Mouse (Mus musculus) kidney, postnatal 25 days (tissue): ENCODE measurements at regions not wholly inside any gene's neighbourhood (a gene's known extent, or its start where the extent isn't known, plus 50 kb on each side); places are given as distances from the start of the nearest gene placed in this dataset.

Experiments
- DNase-seq, 2 experiments: peaks; one replicate each; pipeline ENCODE4 v3.0.0; 2021; ENCODE audit warnings: mixed read lengths in 2 of 2

- no peak for DNase-seq
These were observed 130.9 kb upstream of the Cdh5 start for GRCm38 (mm10) chr8:103970511-103970910.

DNA sequence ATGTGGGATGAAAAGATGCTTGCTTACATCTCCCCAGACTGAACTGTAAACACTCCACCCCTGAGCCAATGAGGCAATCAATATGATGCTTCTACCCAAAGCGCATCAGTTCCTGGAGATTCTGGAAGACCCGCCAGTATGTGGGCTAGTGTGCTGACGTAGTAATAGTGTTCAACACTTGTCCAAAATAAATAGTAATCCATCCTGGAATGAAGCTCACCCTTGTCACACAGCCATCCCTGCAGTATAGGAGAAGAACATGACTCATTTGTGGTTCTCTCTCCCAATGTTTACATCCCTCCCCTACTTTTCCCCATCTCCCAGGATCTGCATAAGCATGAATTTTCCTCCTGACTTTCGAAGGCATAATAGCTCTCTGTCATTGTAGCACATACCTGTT lies 130.5 kb upstream of the Cdh5 start:
- no peak for DNase-seq

GRCm38 (mm10) chr8:103976488-103976887 lies 124.9 kb upstream of the Cdh5 start:
- DNase-seq, result no peak

DNA sequence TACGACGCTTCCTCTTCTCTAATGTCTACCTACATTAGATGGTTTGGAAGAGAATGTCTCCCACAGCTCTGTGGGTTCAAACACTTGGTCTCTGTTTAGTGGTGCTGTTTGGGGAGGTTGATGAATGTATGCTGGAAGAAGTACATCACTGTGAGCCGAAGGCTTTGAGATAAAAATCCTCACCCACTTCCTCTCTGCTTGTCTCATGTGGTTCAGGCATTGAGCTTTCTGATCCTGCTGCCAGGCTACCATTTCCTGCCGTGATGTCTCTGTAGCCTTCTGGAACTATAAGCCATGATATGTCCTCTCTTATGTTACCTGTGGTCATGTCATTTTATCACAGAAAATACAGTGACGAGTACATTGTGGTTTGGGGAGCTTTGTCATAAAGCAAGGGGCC lies 122.5 kb upstream of the Cdh5 start:
- no peak for DNase-seq

- no peak for DNase-seq
These were observed 117.4 kb upstream of the Cdh5 start for GRCm38 (mm10) chr8:103983860-103984594.

DNA sequence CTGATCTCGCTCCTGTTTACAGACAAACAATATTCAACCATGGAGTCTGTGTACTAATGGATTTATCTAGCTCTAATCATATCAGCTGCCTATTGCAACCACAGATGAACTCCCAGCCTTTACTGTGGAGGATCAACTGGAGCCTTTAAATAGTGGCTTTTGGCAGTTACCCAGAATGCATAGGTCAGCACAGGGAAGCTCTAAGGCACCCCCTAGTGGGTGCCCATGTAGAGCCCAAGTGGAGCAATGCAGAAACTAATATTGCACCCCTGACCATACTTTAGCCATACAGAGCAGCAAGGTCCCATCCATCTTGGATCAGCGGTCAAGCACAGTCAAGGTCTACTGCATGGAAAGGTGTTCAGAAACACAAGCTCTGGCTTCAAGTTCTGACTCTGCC lies 115.8 kb upstream of the Cdh5 start:
- no peak for DNase-seq

DNA sequence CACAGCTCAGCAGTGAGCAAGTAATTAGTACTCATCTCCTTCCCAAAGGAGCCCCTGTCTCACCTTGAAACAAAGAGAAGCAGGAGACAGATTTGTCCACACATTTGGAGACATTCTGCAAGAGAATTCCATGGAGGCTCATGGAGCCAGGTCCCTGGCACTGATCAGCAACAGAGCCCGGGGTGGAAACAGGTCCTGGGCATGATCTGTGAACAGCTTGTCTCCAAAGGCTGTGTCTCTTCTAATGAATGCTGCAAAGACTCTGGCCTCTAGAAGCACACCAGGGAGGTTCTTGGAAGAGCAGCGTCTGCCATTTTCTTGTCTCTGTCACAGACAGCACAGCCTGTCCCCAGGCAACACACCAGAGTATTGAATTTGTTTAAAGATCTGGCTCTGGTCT lies 107.5 kb upstream of the Cdh5 start:
- no peak for DNase-seq

GRCm38 (mm10) chr8:103998143-103998542 lies 103.3 kb upstream of the Cdh5 start:
- DNase-seq, result no peak

- DNase-seq, result no peak
These were observed 94.2 kb upstream of the Cdh5 start for GRCm38 (mm10) chr8:104007209-104007608.

DNA sequence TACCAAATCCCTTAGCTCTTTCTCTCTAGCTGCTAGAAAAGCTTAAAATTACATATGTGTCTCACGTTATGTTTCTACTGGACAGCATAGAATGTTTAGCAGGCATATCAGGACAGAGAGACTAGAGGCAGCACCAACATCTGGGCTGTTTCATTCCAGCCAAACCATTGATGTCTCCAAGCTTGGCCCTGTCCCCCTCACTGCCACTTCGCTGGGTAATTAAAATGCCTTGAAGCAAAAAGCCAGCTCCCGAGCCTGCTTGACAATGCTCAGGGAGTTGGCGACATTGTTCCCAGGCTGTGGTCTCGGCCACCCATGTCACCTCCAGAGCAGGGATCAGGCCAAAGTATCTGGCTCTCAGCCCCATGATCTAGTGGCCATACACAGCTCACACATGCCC lies 92.7 kb upstream of the Cdh5 start:
- no peak for DNase-seq

- DNase-seq, result no peak
These were observed 92.1 kb upstream of the Cdh5 start for GRCm38 (mm10) chr8:104009306-104009705.

- no peak for DNase-seq
These were observed 79.2 kb upstream of the Cdh5 start for GRCm38 (mm10) chr8:104022231-104022630.

- DNase-seq, result no peak
These were observed 78.5 kb upstream of the Cdh5 start for GRCm38 (mm10) chr8:104022691-104023509.

GRCm38 (mm10) chr8:104027161-104027821 lies 74.1 kb upstream of the Cdh5 start:
- DNase-seq, result peak in 1 of 2 experiments; percentile 14

DNA sequence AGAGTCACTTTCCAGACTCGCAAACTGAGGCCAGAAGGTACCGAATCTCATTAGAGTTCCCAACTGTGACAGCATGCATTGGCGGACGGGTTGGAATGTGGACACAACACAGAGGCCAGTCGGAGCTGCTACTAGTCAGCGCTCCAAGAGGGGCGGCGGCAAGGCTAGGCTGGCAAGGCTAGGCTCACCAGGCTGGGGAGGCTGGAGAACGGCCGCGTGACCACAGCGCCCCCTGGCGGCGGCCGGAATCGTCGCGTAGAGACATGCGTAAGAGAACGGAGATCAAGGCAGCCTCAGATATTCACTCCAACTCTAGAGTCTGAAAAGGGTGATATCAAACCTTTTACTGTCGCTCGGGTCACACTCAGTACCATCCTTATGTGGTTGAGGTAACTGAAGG lies 72.8 kb upstream of the Cdh5 start:
- peak; percentile 73 to 76 for DNase-seq

GRCm38 (mm10) chr8:104032179-104032578 lies 69.2 kb upstream of the Cdh5 start:
- DNase-seq, result peak in 1 of 2 experiments; percentile 51

- no peak for DNase-seq
These were observed 68.3 kb upstream of the Cdh5 start for GRCm38 (mm10) chr8:104033148-104033547.

- DNase-seq, result no peak
These were observed 67.1 kb upstream of the Cdh5 start for GRCm38 (mm10) chr8:104034286-104034685.

DNA sequence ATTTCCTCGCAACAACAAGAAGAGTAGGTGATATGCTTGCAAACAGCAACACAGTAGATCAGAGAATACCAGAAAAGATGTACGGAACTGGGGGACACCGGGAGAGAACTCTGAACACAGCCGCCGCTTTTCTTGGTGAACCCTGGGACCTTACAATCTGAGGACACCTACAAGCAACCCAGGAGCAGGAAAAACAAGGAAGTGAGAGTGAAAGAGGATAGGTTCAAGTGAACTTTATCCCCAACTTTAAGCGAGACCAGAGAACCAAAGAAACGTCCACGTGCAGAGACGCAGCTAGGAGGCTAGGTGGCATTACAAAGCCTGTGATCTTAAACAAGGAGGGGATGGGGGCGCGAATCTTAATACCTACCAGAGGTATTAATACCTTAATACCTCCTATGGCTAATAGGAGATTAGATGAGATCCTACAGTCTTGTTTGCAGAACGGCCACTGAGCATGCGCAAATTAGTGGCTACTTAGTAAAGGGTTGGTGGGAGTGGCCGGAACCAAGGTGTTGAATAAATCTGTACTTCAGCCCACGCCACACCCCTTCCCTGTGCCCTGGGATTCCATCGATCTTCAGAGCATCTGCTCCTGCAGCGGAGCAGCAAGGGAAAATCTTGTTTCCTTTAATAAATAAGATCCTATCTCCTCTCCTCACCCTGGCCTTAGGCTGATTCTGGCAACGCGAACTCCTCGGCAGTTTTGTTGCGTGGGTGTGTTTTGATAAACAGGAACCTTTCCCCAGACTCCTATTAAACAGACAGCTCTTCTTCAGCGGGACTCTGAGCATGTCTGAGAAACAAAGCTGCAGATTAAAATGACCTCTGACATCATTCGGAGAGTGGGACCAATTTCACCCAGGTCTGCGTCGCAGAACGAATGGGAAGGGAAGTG lies 64.6 kb upstream of the Cdh5 start:
- DNase-seq, result no peak

GRCm38 (mm10) chr8:104037611-104038010 lies 63.8 kb upstream of the Cdh5 start:
- no peak for DNase-seq

DNA sequence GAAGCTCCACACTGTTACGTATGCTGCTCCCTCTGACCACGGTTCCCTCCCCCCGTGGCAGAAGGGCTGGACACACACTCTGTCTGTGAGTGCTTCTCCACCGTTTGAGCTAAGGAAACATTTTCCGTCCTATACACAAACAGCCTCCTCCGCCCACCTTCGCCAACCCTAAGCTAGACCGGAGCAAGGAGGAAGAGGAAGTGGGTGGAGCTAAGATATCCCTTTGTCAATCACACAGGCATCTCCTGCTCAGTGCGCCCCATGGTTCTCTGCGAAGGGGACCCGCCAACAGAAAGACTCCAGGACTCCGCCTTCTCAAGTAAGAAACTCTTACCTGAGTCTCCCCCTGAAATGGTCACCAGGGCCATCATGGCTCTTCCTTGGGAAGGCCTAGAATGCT lies 61.9 kb upstream of the Cdh5 start:
- DNase-seq, result no peak

- no peak for DNase-seq
These were observed 59.9 kb upstream of the Cdh5 start for GRCm38 (mm10) chr8:104041522-104041921.

- no peak for DNase-seq
These were observed 59.0 kb upstream of the Cdh5 start for GRCm38 (mm10) chr8:104042434-104042833.
